Comparison of ENCODE assay signal across 8 mouse cellular contexts in the genomic region with DNA sequence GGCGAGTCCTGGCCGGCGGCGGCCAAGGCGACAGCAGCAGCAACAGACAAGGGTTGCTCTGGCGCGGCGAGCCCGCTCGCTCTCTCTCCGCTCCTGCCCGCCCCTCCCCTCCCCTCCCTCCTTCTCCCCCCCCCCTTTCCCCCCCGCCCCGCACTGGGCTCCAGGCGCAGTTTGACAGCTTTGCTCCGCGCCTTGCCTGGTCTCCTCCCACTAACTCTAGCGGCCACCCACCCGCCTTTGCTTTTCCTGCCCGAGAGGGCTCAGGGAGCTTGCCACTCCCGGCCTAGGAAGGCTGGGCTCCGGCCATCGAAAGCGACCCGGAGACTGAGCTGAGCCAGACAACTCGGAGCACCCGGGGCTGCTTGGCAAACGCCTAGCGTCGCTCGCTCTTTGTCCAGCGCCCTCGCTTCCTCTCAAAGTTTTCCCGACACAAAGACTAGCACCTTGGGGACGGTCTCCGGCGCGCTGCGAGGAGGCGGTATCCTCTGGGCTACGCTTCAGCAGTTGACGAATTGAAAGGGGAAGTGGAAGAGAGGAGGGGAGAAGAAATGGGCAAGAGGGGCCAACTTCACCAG. TPM values are rescaled to one million over a fixed set of nuclear protein-coding genes. Genes with fewer than 3 reads are reported as not detected.
A peak's percentile ranks its signal among the peaks of the same experiment; 100 is the strongest.
DNase-seq lines count a peak whose midpoint lies in the region; ATAC-seq and TF ChIP-seq lines count a peak whose summit lies in the region.

A gene (minus strand): TSS at position 90 of the 575 bp plus-strand sequence.

- H3K36me3 ChIP-seq in megakaryocyte, embryonic 14.5 days (replicated peaks; ENCODE audit: low read length) = no peaks in the 10 kb centered on the region
- no peaks in the 10 kb centered on the region for H3K36me3 ChIP-seq in embryonic facial prominence, embryonic 10.5 days (replicated peaks)
- no peaks in the 10 kb centered on the region for H3K36me3 ChIP-seq in heart, embryonic 16.5 days (ENCODE audit: control insufficient read depth, insufficient read depth)
- no peaks in the 10 kb centered on the region for H3K36me3 ChIP-seq in testis, adult 2 months (ENCODE audit: control insufficient read depth, insufficient read depth, low read length)

- peak within 1 kb of the TSS; percentile 84 for H3K4me3 ChIP-seq in megakaryocyte, embryonic 14.5 days (replicated peaks)
- peak within 1 kb of the TSS; percentile 87 for H3K4me3 ChIP-seq in embryonic facial prominence, embryonic 10.5 days
- H3K4me3 ChIP-seq in heart, embryonic 16.5 days (ENCODE audit: low read length) = peak within 1 kb of the TSS; percentile 77
- peak within 1 kb of the TSS; percentile 83 for H3K4me3 ChIP-seq in testis, adult 2 months (ENCODE audit: control insufficient read depth, low read depth, low read length)

- H3K4me2 ChIP-seq in heart, embryonic 16.5 days (ENCODE audit: low read depth, low read length) = peak within 1 kb of the TSS; percentile 97

- DNase-seq in embryonic facial prominence, embryonic 10.5 days (ENCODE audit: low spot score) = peak; percentile 89
- peak; percentile 82 for DNase-seq in left cerebral cortex, postnatal 4 days
- peak; percentile 88 for DNase-seq in mesoderm, embryonic 11.5 days (ENCODE audit: low read depth, low spot score)
- no peak for DNase-seq in frontal cortex, postnatal 36 days (ENCODE audit: low spot score in 2 of 2)

- intact Hi-C loops in left cerebral cortex, postnatal 4 days (cut with DNase I) = loop anchor here (10.0 kb wide), 1 partner anchor 341 kb away; no protein-coding TSS in a partner anchor

- peaks cover 22% of the 10 kb centered on the region for H3K4me1 ChIP-seq in megakaryocyte, embryonic 14.5 days
- H3K4me1 ChIP-seq in embryonic facial prominence, embryonic 10.5 days = peaks cover 33% of the 10 kb centered on the region
- peaks cover 8% of the 10 kb centered on the region; the same call in 1 of the 2 replicates for H3K4me1 ChIP-seq in heart, embryonic 16.5 days (ENCODE audit: control insufficient read depth, insufficient read depth, low read length)
- peaks cover 5% of the 10 kb centered on the region for H3K4me1 ChIP-seq in testis, adult 2 months (ENCODE audit: control insufficient read depth, insufficient read depth, low read length)

- peak; percentile 59; the same call in 1 of the 2 replicates for TF ChIP-seq POLR2A in testis, adult 2 months (IDR thresholded peaks at IDR 0.05; ENCODE audit: control insufficient read depth, low read depth, low read length)

- no peak for ATAC-seq in megakaryocyte, adult 5-6 weeks (ENCODE audit: poor library complexity, severe bottlenecking)
- peak; percentile 86 for ATAC-seq in heart, embryonic 16.5 days (replicated peaks; ENCODE audit: extremely low read depth, insufficient read depth, low FRiP score)

- no peak for TF ChIP-seq CTCF in testis, adult 2 months (IDR thresholded peaks at IDR 0.05; ENCODE audit: control insufficient read depth, insufficient read depth, insufficient replicate concordance, low read depth, low read length)

- H3K9me3 ChIP-seq in megakaryocyte, embryonic 14.5 days = peaks cover 3% of the 10 kb centered on the region; the same call in 1 of the 2 replicates
- no peaks in the 10 kb centered on the region for H3K9me3 ChIP-seq in embryonic facial prominence, embryonic 10.5 days
- H3K9me3 ChIP-seq in heart, embryonic 16.5 days (replicated peaks; ENCODE audit: control insufficient read depth, low read length) = no peaks in the 10 kb centered on the region

- peak within 1 kb of the TSS; percentile 94 for H3K27ac ChIP-seq in embryonic facial prominence, embryonic 10.5 days (replicated peaks)
- H3K27ac ChIP-seq in heart, embryonic 16.5 days (ENCODE audit: low read length) = no peak within 1 kb of the TSS
- H3K27ac ChIP-seq in testis, adult 2 months (ENCODE audit: control insufficient read depth, insufficient read depth, low read depth, low read length) = peak within 1 kb of the TSS; percentile 74

- WGBS in embryonic facial prominence, embryonic 10.5 days = under 1% methylated on average over 39 of the region's 42 CpGs
- under 1% methylated on average over 33 of the region's 42 CpGs for WGBS in heart, embryonic 16.5 days

- H3K9ac ChIP-seq in heart, embryonic 16.5 days (ENCODE audit: low read length) = peak within 1 kb of the TSS; percentile 75

- H3K27me3 ChIP-seq in megakaryocyte, embryonic 14.5 days (replicated peaks) = peaks cover 61% of the 10 kb centered on the region
- peaks cover 42% of the 10 kb centered on the region for H3K27me3 ChIP-seq in embryonic facial prominence, embryonic 10.5 days (replicated peaks; ENCODE audit: low read depth, poor library complexity, severe bottlenecking)
- H3K27me3 ChIP-seq in heart, embryonic 16.5 days (ENCODE audit: control insufficient read depth, insufficient read depth, low read length) = peaks cover 40% of the 10 kb centered on the region
- H3K27me3 ChIP-seq in testis, adult 2 months (ENCODE audit: control insufficient read depth, insufficient read depth, low read length) = no peaks in the 10 kb centered on the region

RNA-seq across cellular contexts. Expression of the gene that starts here (rescaled TPM):
- 0.50 TPM in 1 of 2 replicates, not detected in the other for polyA plus RNA-seq in megakaryocyte, embryonic 14.5 days (2012; ENCODE audit: insufficient read depth, low replicate concordance)
- total RNA-seq in megakaryocyte, adult 5-6 weeks (2015) = 0.07 TPM in 1 of 2 replicates, not detected in the other
- not detected in 2 replicates for total RNA-seq in megakaryocyte, adult 5-6 weeks (2017)
- polyA plus RNA-seq in embryonic facial prominence, embryonic 10.5 days (2016; fragmentation: Nextera tagmentation; extraction: Ambion mirVana) = 13.5 and 14.7 TPM in 2 replicates
- 1.2 and 1.3 TPM in 2 replicates for polyA plus RNA-seq in heart, embryonic 16.5 days (2015; fragmentation: Nextera tagmentation; extraction: Ambion mirVana)
- 100 to 1,000 TPM; 135 TPM for total RNA-seq in left cerebral cortex, postnatal 4 days (2021)
- polyA plus RNA-seq in testis, adult 2 months (2012; rRNA removed) = 7.8 and 11.9 TPM in 2 replicates

Comparison
In these comparisons a context has a peak if more than half of its experiments do, and no peak if none do; other contexts are left out.
1. RNA of the gene that starts here (total RNA-seq): 135 TPM in left cerebral cortex, postnatal 4 days; 0.07 TPM in megakaryocyte, adult 5-6 weeks; every median in the first group is over 100 times any median in the second.
2. DNase-seq: peak in embryonic facial prominence, embryonic 10.5 days (single experiment), left cerebral cortex, postnatal 4 days (single experiment) and mesoderm, embryonic 11.5 days (single experiment); none in frontal cortex, postnatal 36 days (0 of 2).
3. Peak in every context shown above with its lines, with median percentiles within 50 percentile points of each other: H3K4me3 ChIP-seq.